Mouse (Mus musculus) mature B cell (primary cell): ENCODE data around the gene Abr.

Source experiments
- in situ Hi-C: fragments of 300-500 bp; cut with MboI; formaldehyde crosslinking; loops from 2 replicates; pipeline ENCODE4 v1.14.3; 2019

Abr gene

GRCm38 (mm10) chr11:76410826-76411225, 211.3 kb downstream of the Abr start:
- in situ Hi-C loops: no loop called here

GRCm38 (mm10) chr11:76406702-76407583, 215.2 kb downstream of the Abr start, which contains the start of gene Timm22:
TSS of gene Timm22 (plus strand) at chr11:76406952.
- in situ Hi-C loops: loop anchor here (5.0 kb wide), 1 partner anchor 150 kb away; no protein-coding TSS in a partner anchor

DNA sequence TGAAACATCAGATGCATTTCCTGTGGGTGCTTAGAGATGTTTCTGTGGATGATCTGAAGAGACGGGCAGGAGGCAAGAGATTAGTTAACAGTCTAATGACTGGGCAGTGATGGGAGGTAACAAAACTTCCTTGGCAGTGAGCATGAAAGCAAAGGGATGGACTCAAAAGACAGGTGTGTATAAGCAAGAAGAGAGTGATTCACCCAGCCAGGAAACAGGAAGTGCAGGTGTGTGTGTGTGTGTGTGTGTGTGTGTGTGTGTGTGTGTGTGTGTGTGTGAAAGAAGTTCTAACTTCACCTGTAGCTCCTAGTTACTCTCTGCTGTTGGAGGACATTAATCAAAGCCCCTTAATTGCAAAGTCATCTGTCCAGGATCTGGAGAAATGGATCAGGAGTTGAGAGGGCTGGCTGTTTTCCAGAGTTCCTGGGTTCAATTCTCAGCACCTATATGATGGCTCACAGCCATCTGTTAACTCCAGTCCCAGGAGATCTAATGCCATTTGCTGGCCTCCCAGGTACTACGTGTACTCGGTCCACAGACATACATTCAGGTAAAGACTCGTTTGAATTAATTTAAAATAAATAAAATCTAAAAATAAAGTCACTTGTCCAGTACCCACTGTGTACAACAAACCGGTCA, 216.4 kb downstream of the Abr start:
- in situ Hi-C loops: loop anchor here (5.0 kb wide), 1 partner anchor 148 kb away; no protein-coding TSS in a partner anchor

DNA sequence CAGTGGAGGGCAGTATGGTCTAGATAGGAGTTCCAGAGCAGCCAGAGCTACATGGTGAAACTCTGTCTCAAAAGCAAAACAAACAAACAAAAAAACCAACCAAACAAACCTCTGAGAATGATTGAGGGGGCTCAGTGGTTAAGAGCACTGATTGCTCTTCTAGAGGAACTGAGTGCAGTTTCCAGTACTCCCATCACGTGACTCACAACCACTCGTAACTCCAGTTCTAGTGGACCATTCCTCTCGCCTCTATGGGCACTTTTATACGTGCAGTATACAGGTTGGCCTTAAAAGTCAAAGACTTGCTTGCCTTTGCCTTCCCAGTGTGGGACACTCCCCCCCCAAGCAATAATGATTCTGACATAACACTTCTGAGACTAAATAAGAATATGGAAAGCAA, 217.0 kb downstream of the Abr start:
- in situ Hi-C loops: loop anchor here (5.0 kb wide), 1 partner anchor 148 kb away; no protein-coding TSS in a partner anchor

- in situ Hi-C loops: no loop called here
These were observed 220.7 kb downstream of the Abr start for GRCm38 (mm10) chr11:76401398-76401797.

GRCm38 (mm10) chr11:76399587-76400330, 222.4 kb downstream of the Abr start:
- in situ Hi-C loops: no loop called here

- in situ Hi-C loops: no loop called here
These were observed 223.1 kb downstream of the Abr start, which contains the start of gene Nxn for GRCm38 (mm10) chr11:76398798-76399586. TSS of gene Nxn (minus strand) at chr11:76399140.

DNA sequence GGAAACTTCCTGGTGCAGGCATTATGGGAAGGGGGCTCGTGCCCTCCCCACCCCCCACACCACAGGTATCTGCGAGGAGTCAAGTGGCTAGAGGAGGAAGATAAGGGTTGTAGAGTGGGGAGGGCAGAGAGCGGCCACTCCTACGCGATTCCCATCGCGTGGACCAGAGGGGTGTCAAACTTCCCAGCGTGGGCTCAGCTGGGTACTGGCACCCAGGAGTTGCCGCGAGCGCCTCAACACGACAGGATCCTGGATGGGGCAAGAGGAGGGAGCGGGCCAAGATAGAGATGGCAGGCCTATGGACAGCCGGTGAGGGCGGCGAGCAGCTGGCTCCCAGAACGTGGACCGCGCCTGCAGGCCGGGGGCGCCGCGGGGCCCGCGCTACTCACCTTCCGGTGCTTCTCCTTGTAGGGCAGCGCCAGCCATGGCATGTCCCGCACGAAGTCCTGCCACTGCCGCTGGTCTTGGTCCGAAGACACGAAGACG, 223.8 kb downstream of the Abr start:
- in situ Hi-C loops: no loop called here

DNA sequence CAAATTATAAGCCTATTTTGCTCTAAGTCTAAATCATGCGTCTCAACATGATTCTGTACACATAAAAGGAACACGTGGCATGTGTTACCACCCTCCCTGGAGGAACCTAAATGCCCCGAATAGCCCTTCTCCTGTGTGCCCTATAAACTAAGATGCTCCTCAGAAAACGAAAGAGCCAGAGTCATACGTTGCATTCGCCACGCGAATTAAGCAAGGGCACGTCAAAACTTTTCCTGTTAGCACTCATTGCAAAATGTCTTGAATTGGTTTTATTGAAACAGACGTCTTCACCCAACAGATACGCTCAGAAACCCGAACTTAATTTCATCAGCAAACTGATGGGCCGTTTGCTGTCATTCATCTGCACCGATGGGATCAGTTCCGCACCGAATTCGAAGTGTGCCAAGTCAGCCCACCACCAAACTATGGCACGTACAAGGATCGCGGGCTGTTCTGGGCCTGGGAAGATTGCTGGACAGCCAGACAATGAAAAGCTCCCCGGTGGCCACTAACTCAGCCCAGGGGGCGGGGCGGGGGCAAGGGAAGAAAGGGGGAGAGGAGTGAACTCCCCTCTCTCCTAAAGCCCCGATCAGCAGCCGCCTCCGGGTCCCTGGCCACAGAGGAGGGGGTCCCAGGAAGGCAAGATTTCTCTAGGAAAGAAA, 224.3 kb downstream of the Abr start:
- in situ Hi-C loops: no loop called here

GRCm38 (mm10) chr11:76392996-76393395, 229.1 kb downstream of the Abr start:
- in situ Hi-C loops: no loop called here

GRCm38 (mm10) chr11:76392532-76392931, 229.6 kb downstream of the Abr start:
- in situ Hi-C loops: no loop called here

- in situ Hi-C loops: no loop called here
These were observed 233.4 kb downstream of the Abr start for GRCm38 (mm10) chr11:76388711-76389110.

GRCm38 (mm10) chr11:76387097-76387496, 235.0 kb downstream of the Abr start:
- in situ Hi-C loops: no loop called here

DNA sequence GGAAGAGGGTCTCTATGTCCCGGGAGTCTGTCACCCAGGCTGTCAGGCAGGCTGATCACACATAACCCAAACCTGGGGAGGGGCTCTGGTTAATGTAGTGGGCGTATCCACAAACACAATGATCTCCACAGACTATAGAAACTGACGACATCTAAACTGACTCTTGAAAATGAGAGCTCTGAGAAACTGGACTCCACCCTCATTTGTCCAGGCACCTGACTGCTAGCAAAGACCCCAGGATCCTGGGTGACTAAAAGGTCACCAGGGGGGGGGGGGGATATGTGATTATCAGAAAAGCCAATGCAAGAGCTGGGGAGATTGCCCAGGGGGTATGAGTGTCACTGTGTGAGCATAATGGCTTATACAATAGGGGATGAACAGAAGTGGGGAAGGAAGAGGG, 236.4 kb downstream of the Abr start:
- in situ Hi-C loops: no loop called here

DNA sequence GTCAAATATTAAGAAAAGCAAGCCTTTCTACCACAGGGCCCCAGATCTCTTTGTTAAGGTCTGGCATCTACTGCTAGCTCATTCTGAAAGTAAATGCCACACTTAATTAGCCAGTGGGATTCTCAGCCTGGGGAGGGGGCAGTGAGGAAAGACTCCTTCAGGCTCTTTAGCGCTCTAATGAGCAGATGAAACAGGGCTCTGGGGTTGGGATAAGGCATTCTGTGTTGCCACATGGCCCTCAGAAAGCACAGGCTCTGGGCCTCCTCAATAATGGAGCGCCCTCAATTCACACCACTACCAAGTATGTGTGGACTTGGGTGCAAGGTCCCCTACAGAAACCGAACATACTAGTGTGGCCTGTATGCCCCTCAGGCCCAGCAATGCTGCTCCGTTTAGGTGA, 237.1 kb downstream of the Abr start:
- in situ Hi-C loops: no loop called here

- in situ Hi-C loops: no loop called here
These were observed 237.8 kb downstream of the Abr start for GRCm38 (mm10) chr11:76384307-76384706.

GRCm38 (mm10) chr11:76382711-76383324, 239.3 kb downstream of the Abr start:
- in situ Hi-C loops: no loop called here

GRCm38 (mm10) chr11:76381201-76381885, 240.8 kb downstream of the Abr start:
- in situ Hi-C loops: no loop called here

DNA sequence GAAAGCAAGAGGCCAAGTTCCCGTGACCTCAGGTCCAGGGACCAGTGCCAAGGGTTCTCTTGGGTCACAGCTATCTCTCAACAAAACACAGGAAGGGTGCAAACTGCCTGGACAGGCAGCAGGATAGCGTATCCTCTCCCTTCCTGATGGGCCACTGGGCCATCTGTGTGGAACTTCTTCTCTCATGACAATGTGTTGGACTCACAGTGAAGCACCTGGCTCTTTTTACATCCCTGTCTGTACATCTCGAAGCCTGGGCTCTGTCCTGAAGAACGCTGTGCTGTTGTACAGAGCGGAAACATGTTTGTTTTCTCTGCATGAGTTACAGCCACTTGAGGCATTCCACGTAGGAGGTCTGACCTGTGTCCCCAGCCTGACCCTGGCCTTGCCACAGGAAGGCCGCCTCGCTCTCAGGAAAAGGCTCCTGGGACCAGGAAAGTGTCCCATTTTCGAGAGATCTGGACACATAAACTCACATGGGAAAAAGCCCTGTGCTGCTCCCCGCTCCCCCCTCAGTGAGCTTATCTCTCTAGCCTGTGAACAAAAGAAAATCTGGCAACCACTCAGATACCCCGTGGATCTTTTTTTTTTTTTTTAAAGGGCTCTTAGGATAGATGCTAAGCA, 242.1 kb downstream of the Abr start:
- in situ Hi-C loops: no loop called here
